Mouse (Mus musculus): ENCODE measurements around the gene Slc8a2. TPM values are rescaled to one million over a fixed set of nuclear protein-coding genes. Genes with fewer than 3 reads are reported as not detected.

The Slc8a2 gene
- polyA plus RNA-seq, 1 experiment, result not detected

DNA sequence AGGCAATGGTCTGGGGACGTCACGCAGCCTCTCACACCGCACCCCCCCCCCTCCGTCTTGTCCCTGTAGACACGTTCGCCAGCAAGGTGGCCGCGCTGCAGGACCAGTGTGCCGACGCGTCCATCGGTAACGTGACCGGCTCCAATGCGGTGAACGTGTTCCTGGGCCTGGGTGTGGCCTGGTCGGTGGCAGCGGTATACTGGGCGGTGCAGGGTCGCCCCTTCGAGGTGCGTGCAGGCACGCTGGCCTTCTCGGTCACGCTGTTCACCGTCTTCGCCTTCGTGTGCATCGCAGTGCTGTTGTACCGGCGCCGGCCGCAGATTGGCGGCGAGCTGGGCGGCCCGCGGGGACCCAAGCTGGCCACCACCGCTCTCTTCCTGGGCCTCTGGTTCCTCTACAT lies 29.1 kb downstream of the Slc8a2 start:
- H3K4me3 ChIP-seq (ENCODE audit: insufficient read depth, low read length), result no peak overlapping the region
- TF ChIP-seq POLR2A (IDR thresholded peaks at IDR 0.05; ENCODE audit: borderline replicate concordance, low read depth, low read length), result no peak
- no peak overlapping the region for H3K27ac ChIP-seq (ENCODE audit: insufficient read depth, low read depth, low read length)
- H3K4me1 ChIP-seq (ENCODE audit: control insufficient read depth, insufficient read depth, low read length), result peaks cover 41% of the 10 kb centered on the region

DNA sequence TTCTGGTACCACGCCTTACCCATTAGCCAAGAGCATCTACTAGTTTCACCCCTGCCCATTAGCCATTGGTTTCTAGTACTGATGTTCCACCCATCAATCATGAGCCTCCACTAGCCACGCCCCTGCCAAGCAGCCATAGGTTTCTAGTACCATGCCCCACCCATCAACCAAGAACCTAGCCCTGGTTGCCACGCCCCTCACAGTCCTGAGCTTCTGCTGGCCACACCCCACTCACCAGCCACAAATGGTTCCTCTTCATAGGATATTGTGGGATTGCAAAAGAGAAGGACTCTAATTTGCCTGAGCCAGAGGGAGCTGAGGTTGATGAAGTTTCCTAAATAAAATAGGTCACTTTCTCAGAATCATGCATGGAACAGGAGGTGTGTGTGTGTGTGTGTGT lies 31.1 kb downstream of the Slc8a2 start:
- no peak for TF ChIP-seq POLR2A (IDR thresholded peaks at IDR 0.05; ENCODE audit: borderline replicate concordance, low read depth, low read length)
- no peak for TF ChIP-seq CTCF (IDR thresholded peaks at IDR 0.05; ENCODE audit: low read depth, low read length)
- no peak overlapping the region for H3K4me3 ChIP-seq (ENCODE audit: insufficient read depth, low read length)
- peaks cover 29% of the 10 kb centered on the region for H3K4me1 ChIP-seq (ENCODE audit: control insufficient read depth, insufficient read depth, low read length)
- H3K27ac ChIP-seq (ENCODE audit: insufficient read depth, low read depth, low read length), result no peak overlapping the region

DNA sequence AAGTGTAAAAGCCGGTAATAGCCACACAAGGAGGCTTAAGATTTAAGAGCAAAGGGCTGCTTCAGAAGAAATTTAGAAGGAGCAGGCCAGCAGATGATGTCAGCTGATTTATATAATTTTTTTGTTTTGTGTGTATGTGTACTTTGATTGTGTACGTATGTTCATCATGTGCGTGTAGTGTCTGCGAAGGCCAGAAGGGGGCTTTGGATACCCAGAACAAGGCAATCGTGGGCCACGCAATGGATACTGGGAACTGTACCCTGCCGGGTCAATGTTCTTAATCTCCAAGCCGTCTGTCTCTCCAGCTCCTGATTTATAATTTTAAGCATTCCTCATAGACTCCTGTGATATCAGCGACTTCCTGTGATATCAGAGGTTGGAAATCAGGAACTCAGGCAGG lies 31.7 kb downstream of the Slc8a2 start:
- Histone ChIP-seq H3K4me1 (ENCODE audit: control insufficient read depth, insufficient read depth, low read length) (peaks cover 23% of the 10 kb centered on the region), H3K27ac (ENCODE audit: insufficient read depth, low read depth, low read length) (no peak overlapping the region), H3K4me3 (ENCODE audit: insufficient read depth, low read length) (no peak overlapping the region)
- TF ChIP-seq CTCF (IDR thresholded peaks at IDR 0.05; ENCODE audit: low read depth, low read length) (no peak), POLR2A (IDR thresholded peaks at IDR 0.05; ENCODE audit: borderline replicate concordance, low read depth, low read length) (no peak)

DNA sequence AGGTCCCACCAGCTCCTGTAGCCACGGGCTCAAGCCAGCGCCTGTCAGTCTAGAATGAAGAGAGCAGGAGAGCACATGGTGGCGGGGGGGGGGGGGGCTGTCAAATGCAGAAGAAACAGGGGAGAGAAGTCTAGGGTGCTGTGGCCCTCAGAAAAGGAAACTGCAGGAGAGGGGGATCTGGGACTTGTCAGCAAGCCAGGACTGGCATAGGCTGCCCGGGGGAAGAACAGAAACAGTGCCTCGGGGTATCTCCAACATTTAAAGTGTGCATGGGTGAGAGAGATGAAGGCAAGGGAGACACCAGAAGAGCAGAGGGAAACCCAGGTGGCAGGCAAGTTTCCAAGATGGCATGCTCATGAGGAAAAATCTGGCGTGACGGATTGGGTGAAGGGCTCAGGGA lies 32.4 kb downstream of the Slc8a2 start:
- Histone ChIP-seq H3K4me1 (ENCODE audit: control insufficient read depth, insufficient read depth, low read length) (peaks cover 17% of the 10 kb centered on the region), H3K4me3 (ENCODE audit: insufficient read depth, low read length) (no peak overlapping the region), H3K27ac (ENCODE audit: insufficient read depth, low read depth, low read length) (no peak overlapping the region)
- no peak for TF ChIP-seq CTCF (IDR thresholded peaks at IDR 0.05; ENCODE audit: low read depth, low read length)
- TF ChIP-seq POLR2A (IDR thresholded peaks at IDR 0.05; ENCODE audit: borderline replicate concordance, low read depth, low read length), result no peak

DNA sequence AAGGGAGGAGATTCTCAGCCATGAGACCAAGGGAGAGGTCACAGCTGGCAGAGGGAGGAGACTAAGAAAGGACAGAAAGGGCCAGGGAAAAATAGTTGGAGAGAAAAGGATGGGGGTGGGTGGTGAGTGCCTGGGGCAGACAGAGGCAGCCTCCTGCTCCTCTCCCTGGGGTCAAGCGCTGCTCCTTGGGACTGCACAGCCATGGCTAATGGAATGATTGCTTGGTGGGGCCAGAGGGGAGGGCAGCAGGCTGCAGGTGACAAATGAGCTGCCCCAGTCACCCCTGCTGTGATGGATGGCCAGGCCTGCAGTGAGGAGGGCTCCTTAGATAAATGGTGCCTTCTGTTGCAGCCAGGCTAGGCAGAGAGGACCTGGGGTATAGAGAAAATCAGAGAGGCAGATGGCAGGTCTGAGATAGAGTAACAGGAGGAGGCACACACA lies 42.5 kb downstream of the Slc8a2 start:
- no peak overlapping the region for H3K27ac ChIP-seq (ENCODE audit: insufficient read depth, low read depth, low read length)
- H3K4me3 ChIP-seq (ENCODE audit: insufficient read depth, low read length), result no peak overlapping the region
- TF ChIP-seq POLR2A (IDR thresholded peaks at IDR 0.05; ENCODE audit: borderline replicate concordance, low read depth, low read length), result no peak

DNA sequence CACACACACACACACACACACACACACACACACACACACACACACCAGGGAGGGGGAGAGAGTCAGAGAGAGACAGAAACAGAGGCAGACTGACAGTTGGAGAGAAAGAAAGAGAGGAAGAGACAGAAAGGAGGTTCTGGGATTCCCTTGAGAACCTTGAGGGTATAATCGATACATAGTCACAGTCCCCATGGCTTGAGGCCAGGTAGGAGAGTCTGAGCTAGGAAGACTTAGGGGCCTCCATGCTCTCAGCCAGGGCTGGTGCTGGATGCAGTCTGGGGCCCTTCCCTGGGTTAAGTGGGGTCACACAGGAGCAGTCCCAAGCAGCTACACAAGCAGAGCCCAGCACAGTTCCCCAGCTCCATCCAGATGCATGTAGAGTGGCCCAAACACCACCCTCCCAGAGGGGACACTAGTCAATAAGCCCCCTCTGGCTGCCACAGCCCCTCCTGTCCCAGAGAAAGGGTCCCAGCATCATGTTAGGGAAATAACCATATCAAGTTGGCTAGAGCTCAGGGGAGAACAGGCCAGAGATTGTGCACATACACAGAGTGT lies 43.0 kb downstream of the Slc8a2 start:
- TF ChIP-seq POLR2A (IDR thresholded peaks at IDR 0.05; ENCODE audit: borderline replicate concordance, low read depth, low read length), result no peak
- Histone ChIP-seq H3K27ac (ENCODE audit: insufficient read depth, low read depth, low read length) (no peak overlapping the region), H3K4me3 (ENCODE audit: insufficient read depth, low read length) (no peak overlapping the region), H3K4me1 (ENCODE audit: control insufficient read depth, insufficient read depth, low read length) (peaks cover 12% of the 10 kb centered on the region)

More for the DNA sequence above, 42.5 kb downstream of the Slc8a2 start:
- peaks cover 12% of the 10 kb centered on the region for H3K4me1 ChIP-seq (ENCODE audit: control insufficient read depth, insufficient read depth, low read length)

DNA sequence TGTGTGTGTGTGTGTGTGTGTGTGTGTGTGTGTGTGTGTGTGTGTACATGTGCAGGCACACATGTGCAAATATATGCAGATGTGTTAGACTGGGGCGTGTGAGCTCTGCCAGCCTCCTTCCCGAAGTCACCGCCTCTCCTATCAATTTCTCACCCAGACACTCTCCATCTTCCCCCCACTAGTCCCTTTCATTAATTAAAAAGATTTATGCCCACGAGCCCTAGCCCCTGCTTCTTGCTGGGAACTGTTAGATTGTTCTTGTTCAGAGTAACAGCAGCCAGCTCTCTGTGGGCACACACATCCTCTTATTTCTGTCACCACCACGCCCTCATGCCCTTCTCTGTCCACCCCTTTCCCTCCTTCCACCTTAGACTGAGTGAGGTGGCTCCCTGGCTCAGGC lies 43.5 kb downstream of the Slc8a2 start:
- Histone ChIP-seq H3K27ac (ENCODE audit: insufficient read depth, low read depth, low read length) (no peak overlapping the region), H3K4me1 (ENCODE audit: control insufficient read depth, insufficient read depth, low read length) (peaks cover 12% of the 10 kb centered on the region), H3K4me3 (ENCODE audit: insufficient read depth, low read length) (no peak overlapping the region)
- TF ChIP-seq POLR2A (IDR thresholded peaks at IDR 0.05; ENCODE audit: borderline replicate concordance, low read depth, low read length) (no peak), CTCF (IDR thresholded peaks at IDR 0.05; ENCODE audit: low read depth, low read length) (no peak)

DNA sequence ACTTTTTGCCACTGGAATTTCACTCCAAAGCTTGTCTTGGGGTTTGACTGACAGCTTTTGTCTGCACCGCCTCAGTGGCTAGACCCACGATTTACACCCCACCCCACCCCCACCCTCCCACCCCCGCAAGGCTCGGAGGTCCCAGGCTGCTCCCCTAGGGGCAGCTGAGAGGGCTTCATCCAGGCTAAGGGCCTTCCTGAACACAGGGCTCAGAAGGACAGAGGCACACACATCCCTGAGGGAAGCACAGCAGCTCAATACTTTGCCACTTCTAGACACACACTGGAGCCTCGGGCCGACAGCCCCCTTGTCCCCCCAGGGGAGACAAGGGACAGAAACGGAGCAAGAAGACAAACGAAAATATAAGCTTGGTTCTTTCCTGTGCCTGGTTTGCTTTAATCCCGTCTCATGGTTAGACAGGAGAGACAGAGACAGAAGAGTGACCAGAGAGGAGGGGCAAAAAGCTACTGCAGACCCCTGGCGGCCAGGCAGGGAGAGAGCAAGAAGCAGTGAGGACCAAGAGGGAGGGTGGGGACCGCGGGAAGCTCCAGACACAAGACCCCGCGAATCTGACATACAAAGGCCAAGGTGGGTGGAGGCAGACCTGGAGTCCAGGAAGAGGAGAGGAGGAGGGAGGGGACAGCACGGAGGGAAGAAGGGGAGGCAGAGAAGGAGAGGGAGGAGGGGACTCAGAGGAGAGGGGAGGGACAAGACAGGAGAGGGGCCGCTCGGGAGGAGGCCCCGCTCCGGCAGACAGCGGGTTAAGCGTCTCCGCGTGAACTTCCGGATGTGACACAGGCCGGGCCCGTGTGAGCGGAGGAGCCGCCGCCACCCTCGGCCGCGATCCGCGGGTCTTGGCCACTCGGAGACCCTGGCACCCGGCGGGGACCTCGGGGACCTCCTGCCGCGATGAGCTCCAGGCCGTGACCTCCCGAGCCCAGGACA lies 45.2 kb downstream of the Slc8a2 start, which contains the start of gene Meis3:
TSS of gene Meis3 (plus strand) at position 494 of the 945 bp plus-strand sequence.
- H3K4me3 ChIP-seq (ENCODE audit: insufficient read depth, low read length), result peak within 1 kb of the TSS; percentile 78
- peaks cover 10% of the 10 kb centered on the region for H3K4me1 ChIP-seq (ENCODE audit: control insufficient read depth, insufficient read depth, low read length)
- no peak within 1 kb of the TSS for H3K27ac ChIP-seq (ENCODE audit: insufficient read depth, low read depth, low read length)
- TF ChIP-seq POLR2A (IDR thresholded peaks at IDR 0.05; ENCODE audit: borderline replicate concordance, low read depth, low read length) (no peak), CTCF (IDR thresholded peaks at IDR 0.05; ENCODE audit: low read depth, low read length) (peak; percentile 35; the same call in 1 of the 2 replicates)

DNA sequence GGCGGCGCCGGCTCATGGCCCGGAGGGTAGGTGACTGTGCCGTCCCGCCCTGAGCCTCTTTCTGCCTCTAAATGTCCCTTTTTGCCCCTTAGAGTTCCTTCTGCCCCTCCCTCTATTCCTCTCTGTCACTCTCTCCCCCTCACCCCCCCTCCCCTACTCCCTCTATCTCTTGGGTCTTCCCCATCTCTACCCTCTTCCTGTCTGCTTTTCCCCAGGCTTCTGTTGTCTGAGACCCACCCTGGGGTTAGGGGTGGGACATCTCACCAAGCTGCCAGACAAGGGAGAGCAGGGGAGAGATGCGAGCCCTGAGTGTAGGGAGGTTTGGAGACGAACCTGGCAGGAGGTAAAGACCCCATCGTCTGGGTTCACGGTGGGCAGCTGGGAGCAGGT lies 45.9 kb downstream of the Slc8a2 start:
- Histone ChIP-seq H3K4me1 (ENCODE audit: control insufficient read depth, insufficient read depth, low read length) (peaks cover 10% of the 10 kb centered on the region), H3K27ac (ENCODE audit: insufficient read depth, low read depth, low read length) (no peak overlapping the region), H3K4me3 (ENCODE audit: insufficient read depth, low read length) (peak overlapping the region; percentile 78)
- no peak for TF ChIP-seq CTCF (IDR thresholded peaks at IDR 0.05; ENCODE audit: low read depth, low read length)
- no peak for TF ChIP-seq POLR2A (IDR thresholded peaks at IDR 0.05; ENCODE audit: borderline replicate concordance, low read depth, low read length)

DNA sequence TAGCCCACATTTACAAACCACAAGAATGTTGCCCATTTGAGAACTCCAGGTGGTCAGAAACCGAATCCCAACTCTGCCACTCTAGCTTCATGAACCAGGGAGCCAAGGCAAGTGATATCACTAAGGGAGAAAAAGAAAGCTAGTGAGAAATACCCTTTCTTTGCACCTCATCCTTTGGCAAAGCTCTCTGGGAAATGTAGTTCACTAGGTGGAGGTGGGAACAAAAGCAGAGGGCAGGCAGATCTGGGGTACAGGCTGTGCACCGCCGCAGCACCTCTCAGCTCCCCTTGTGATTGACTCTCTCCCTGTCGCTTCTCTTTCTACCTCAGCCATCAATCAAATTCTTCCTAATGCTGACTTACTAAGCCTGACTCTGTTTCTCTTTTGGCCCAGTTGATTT lies 48.5 kb downstream of the Slc8a2 start:
- Histone ChIP-seq H3K4me3 (ENCODE audit: insufficient read depth, low read length) (no peak overlapping the region), H3K27ac (ENCODE audit: insufficient read depth, low read depth, low read length) (no peak overlapping the region), H3K4me1 (ENCODE audit: control insufficient read depth, insufficient read depth, low read length) (peaks cover 10% of the 10 kb centered on the region)
- no peak for TF ChIP-seq POLR2A (IDR thresholded peaks at IDR 0.05; ENCODE audit: borderline replicate concordance, low read depth, low read length)
